Mouse (Mus musculus) cortical plate, adult 2 months (tissue): ENCODE results near the gene Rnf34. TPM values are rescaled to one million over a fixed set of nuclear protein-coding genes. Genes with fewer than 3 reads are reported as not detected.

Experiments used
- H3K27ac ChIP-seq: fragments of 200-500 bp; 2 replicates; pipeline ENCODE4 v1.5.1; 2012; ENCODE audit warnings: low read length, control low read depth, inconsistent platforms; ENCODE audit not compliant: insufficient read depth
- H3K4me1 ChIP-seq: fragments of 200-500 bp; 2 replicates; pipeline ENCODE4 v1.6.1; 2011; ENCODE audit warnings: low read length; ENCODE audit not compliant: control insufficient read depth, insufficient read depth
- H3K4me3 ChIP-seq: fragments of 200-500 bp; 2 replicates; pipeline ENCODE4 v1.5.1; 2011; ENCODE audit warnings: mild to moderate bottlenecking, low read length, control low read depth; ENCODE audit not compliant: insufficient read depth
- CTCF ChIP-seq: fragments of 200-500 bp; IDR thresholded peaks from 2 replicates; pipeline ENCODE4 v1.5.1; 2011; ENCODE audit warnings: mild to moderate bottlenecking, control low read depth, low read length; ENCODE audit not compliant: insufficient read depth; ENCODE audit errors: extremely low read depth
- POLR2A ChIP-seq: fragments of 200-500 bp; IDR thresholded peaks from 2 replicates; pipeline ENCODE4 v1.6.1; 2011; ENCODE audit warnings: mild to moderate bottlenecking, low read length, control low read depth; ENCODE audit not compliant: insufficient read depth; ENCODE audit errors: extremely low read depth
- polyA plus RNA-seq: library from polyadenylated mRNA; depleted of rRNA; stranded (reverse); fragments of >200 nt; gene quantifications from 2 replicates; pipeline ENCODE4 v1.2.3, GENCODE M21; 2012

The Rnf34 gene
- polyA plus RNA-seq, 1 experiment: 38.1 TPM

GRCm38 (mm10) chr5:122898153-122898552, 48.3 kb downstream of the Rnf34 start:
- Histone ChIP-seq H3K4me1 (no peaks in the 10 kb centered on the region; the same call in 1 of the 2 replicates), H3K4me3 (no peak overlapping the region), H3K27ac (no peak overlapping the region)
- TF ChIP-seq POLR2A: no peak
- TF ChIP-seq CTCF: no peak

GRCm38 (mm10) chr5:122898963-122899776, 49.3 kb downstream of the Rnf34 start:
- no peaks in the 10 kb centered on the region; the same call in 1 of the 2 replicates for H3K4me1 ChIP-seq
- no peak for TF ChIP-seq POLR2A
- TF ChIP-seq CTCF: no peak
- H3K27ac ChIP-seq: no peak overlapping the region
- H3K4me3 ChIP-seq: peak overlapping the region; percentile 33

GRCm38 (mm10) chr5:122899777-122900557, 50.1 kb downstream of the Rnf34 start:
- peak overlapping the region; percentile 39 for H3K4me3 ChIP-seq
- H3K27ac ChIP-seq: peak overlapping the region; percentile 76; the same call in 1 of the 2 replicates
- H3K4me1 ChIP-seq: no peaks in the 10 kb centered on the region
- no peak for TF ChIP-seq CTCF
- TF ChIP-seq POLR2A: no peak

- H3K4me1 ChIP-seq: no peaks in the 10 kb centered on the region
- peak overlapping the region; percentile 39 for H3K4me3 ChIP-seq
- no peak overlapping the region for H3K27ac ChIP-seq
- TF ChIP-seq CTCF (no peak), POLR2A (no peak)
Measured at GRCm38 (mm10) chr5:122900558-122901171, 50.8 kb downstream of the Rnf34 start.

- H3K4me3 ChIP-seq: no peak overlapping the region
- H3K27ac ChIP-seq: no peak overlapping the region
- H3K4me1 ChIP-seq: no peaks in the 10 kb centered on the region
- no peak for TF ChIP-seq CTCF
- TF ChIP-seq POLR2A: no peak
Measured at GRCm38 (mm10) chr5:122901179-122901578, 51.3 kb downstream of the Rnf34 start.

- no peak overlapping the region for H3K4me3 ChIP-seq
- no peaks in the 10 kb centered on the region for H3K4me1 ChIP-seq
- TF ChIP-seq CTCF (no peak), POLR2A (no peak)
- no peak overlapping the region for H3K27ac ChIP-seq
Measured at GRCm38 (mm10) chr5:122901666-122902065, 51.8 kb downstream of the Rnf34 start.

GRCm38 (mm10) chr5:122902228-122902627, 52.4 kb downstream of the Rnf34 start:
- Histone ChIP-seq H3K4me3 (no peak overlapping the region), H3K4me1 (no peaks in the 10 kb centered on the region), H3K27ac (no peak overlapping the region)
- TF ChIP-seq CTCF (no peak), POLR2A (no peak)

GRCm38 (mm10) chr5:122903165-122903564, 53.3 kb downstream of the Rnf34 start:
- no peak overlapping the region for H3K27ac ChIP-seq
- no peak overlapping the region for H3K4me3 ChIP-seq
- no peaks in the 10 kb centered on the region for H3K4me1 ChIP-seq
- TF ChIP-seq CTCF (no peak), POLR2A (no peak)

GRCm38 (mm10) chr5:122907182-122907581, 57.3 kb downstream of the Rnf34 start:
- H3K4me3 ChIP-seq: no peak overlapping the region
- H3K4me1 ChIP-seq: no peaks in the 10 kb centered on the region
- no peak for TF ChIP-seq POLR2A
- no peak for TF ChIP-seq CTCF
- H3K27ac ChIP-seq: no peak overlapping the region

GRCm38 (mm10) chr5:122908001-122908400, 58.2 kb downstream of the Rnf34 start:
- no peak overlapping the region for H3K4me3 ChIP-seq

More at GRCm38 (mm10) chr5:122908001-122908400, 58.2 kb downstream of the Rnf34 start:
- Histone ChIP-seq H3K27ac (no peak overlapping the region), H3K4me1 (no peaks in the 10 kb centered on the region)
- TF ChIP-seq CTCF (no peak), POLR2A (no peak)
